Mouse (Mus musculus) kidney, postnatal 14 days (tissue): ENCODE measurements at regions not wholly inside any gene's neighbourhood (a gene's known extent, or its start where the extent isn't known, plus 50 kb on each side); places are given as distances from the start of the nearest gene placed in this dataset.

Experiments
- DNase-seq: peaks from one replicate; pipeline ENCODE4 v3.0.0; 2022; ENCODE audit warnings: mixed read lengths

GRCm38 (mm10) chr5:95864252-95864651, 88.5 kb downstream of the E330014E10Rik start:
- DNase-seq, result no peak

- DNase-seq, result peak; percentile 20
Observed at GRCm38 (mm10) chr5:95864725-95865492, 89.1 kb downstream of the E330014E10Rik start.

GRCm38 (mm10) chr5:95865516-95865915, 89.7 kb downstream of the E330014E10Rik start:
- no peak for DNase-seq

- DNase-seq, result peak; percentile 19
Observed at GRCm38 (mm10) chr5:95866848-95867495, 89.8 kb upstream of the Cxcl13 start.

- peak; percentile 7 for DNase-seq
Observed at GRCm38 (mm10) chr5:95870336-95870845, 86.4 kb upstream of the Cxcl13 start.

- no peak for DNase-seq
Observed at GRCm38 (mm10) chr5:95874969-95875368, 81.8 kb upstream of the Cxcl13 start.

GRCm38 (mm10) chr5:95880914-95881313, 75.8 kb upstream of the Cxcl13 start:
- DNase-seq, result peak; percentile 47
